Mouse (Mus musculus) thymus, postnatal 4 days (tissue): Measurements from ENCODE around the gene Nostrin.

ENCODE experiments used
- DNase-seq: peaks from one replicate; pipeline ENCODE4 v3.0.0; 2021

The Nostrin gene

DNA sequence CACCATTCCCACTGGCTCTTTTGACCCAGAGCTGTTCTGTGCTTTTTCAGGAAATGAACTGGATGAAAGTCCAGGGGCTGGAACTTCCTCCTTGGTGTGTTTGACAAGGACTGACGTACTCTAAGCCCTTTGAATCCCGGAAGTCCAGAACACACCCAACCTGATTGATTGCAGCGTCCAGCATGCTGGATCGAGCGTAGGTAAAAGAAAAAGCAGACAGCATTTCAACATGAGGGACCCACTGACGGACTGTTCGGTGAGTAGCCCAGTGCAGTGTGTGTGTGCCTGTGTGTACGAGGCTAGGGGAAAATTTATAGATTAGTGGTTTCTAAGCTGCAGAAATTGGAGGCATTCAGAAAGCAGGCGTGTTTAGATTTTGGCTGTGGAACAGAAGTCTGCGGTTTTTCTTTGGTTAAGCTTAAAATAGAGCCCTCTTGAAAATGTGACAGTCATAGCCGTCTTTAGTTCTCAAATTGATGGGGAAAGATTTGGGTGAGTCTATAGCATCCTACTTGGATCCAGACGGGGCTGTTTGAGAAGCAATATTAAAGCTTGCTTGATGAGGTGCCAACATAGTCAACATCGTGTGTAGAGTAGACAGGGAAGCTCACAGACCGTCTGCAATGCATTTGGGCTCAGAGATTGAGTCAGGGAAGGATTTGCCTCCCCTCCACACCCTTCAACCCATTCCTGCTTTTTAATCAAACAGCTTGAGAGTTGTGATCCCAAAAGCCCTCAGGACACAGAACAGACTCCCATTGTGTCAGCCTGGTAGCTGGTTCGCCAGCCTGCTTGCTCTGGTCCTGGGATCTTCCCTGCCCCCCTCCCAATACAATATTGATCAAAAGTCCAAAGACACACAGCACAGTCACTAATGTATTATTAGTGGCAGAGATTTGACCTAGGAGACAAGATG, at the start of gene Nostrin:
Gene Nostrin (plus strand): TSS at position 140 of the 916 bp plus-strand sequence.
- DNase-seq, result no peak

- DNase-seq, result no peak
Observed at GRCm38 (mm10) chr2:69086505-69087260, 48.9 kb upstream of the Nostrin start.

GRCm38 (mm10) chr2:69095836-69096235, 39.8 kb upstream of the Nostrin start:
- no peak for DNase-seq

DNA sequence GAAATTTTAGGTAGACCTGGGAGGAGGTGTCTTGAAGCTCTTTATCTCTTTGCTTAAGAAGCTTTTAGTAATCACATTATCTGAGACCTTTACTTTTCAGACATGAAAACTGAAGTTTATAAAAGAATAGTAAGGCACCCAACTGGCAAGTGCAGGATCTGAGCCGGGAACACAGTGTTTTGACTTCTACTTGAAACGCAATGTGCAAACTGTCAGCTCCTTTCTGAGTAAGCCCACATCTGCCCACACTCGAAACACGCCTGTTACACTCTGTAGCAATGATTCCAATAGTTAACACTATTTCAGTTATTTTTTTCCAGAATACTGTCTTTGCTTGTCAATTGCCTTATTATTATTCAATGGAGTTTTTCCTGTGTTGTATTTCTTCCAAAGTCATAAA, 38.8 kb upstream of the Nostrin start:
- no peak for DNase-seq

GRCm38 (mm10) chr2:69097526-69097925, 38.1 kb upstream of the Nostrin start:
- DNase-seq, result no peak

GRCm38 (mm10) chr2:69098701-69099100, 36.9 kb upstream of the Nostrin start:
- no peak for DNase-seq

GRCm38 (mm10) chr2:69099147-69099546, 36.5 kb upstream of the Nostrin start:
- DNase-seq, result no peak

- DNase-seq, result peak; percentile 43
Observed at GRCm38 (mm10) chr2:69100706-69101105, 34.9 kb upstream of the Nostrin start.

GRCm38 (mm10) chr2:69103526-69103925, 32.1 kb upstream of the Nostrin start:
- DNase-seq, result no peak

- no peak for DNase-seq
Observed at GRCm38 (mm10) chr2:69104511-69105145, 31.0 kb upstream of the Nostrin start.

DNA sequence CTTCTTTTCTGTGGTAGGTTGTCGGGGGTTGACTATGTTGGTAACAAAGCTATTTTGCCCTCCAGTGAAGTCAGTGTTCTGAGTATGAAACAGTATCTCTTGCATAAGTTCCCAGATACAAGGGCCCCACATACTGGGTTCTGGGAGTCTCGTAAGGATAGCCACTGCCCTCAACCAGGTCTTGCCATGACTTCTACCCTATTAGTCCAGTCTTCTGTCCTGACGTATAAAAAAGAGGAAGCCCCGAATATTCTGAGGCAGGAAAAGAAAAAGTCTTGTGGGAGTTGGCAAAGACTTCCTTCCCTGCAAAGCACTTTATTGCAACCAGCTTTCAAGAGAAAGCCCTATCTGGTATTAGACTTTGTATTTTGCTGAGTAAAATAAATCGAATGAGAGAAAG, 26.4 kb upstream of the Nostrin start:
- DNase-seq, result no peak

DNA sequence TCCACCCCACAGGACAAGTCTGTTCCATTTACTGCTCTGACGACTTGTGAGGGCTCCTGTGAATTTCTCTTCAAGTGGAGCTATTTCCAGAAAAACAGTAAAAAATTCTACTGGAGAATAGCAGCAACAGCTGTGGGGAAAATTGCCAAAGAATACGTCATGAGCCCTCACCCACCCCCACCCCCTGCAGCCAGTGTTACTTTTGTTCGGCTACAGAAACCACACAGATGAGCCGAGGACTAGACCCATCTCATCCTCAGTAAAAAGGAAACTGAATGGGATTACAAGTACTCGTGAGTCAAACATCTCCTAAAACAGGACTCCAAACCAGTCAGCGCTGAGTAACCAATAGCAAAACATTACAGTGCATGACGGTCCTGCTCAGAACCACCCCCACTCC, 25.9 kb upstream of the Nostrin start:
- no peak for DNase-seq

GRCm38 (mm10) chr2:69112609-69113008, 23.0 kb upstream of the Nostrin start:
- peak; percentile 23 for DNase-seq

DNA sequence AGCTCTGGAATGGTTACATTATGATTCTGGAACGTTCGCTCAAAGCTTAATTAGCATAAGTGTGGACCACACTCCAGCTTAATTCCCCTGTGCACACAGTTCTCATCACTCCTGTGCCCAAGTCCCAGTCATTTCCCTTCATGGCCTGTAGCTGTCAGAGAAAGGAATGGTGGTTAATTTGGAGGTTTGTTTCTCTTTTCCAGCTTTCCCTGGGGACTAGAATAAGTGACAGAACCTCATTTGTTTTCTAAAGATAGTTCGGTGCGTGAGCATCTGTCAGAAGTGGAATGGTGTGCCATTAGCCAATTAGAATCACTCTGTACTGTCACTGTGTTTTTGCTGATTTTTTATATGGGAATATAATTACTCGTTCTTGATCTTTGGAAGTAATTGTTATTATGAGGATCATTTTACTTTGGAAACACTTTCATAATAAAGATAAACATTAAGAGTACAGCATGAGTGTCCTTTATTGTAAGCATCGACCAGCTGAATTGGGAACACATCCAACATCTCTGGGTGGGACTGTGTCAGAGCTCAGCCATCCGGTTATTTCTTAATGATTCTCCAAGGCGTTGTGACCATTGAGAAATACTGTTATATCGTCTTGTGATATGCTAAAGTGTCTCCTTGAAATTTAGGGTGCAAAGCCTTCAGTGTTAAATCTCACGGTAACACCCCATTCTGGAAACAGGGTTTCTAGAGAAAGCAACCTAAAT, 21.6 kb upstream of the Nostrin start:
- no peak for DNase-seq

DNA sequence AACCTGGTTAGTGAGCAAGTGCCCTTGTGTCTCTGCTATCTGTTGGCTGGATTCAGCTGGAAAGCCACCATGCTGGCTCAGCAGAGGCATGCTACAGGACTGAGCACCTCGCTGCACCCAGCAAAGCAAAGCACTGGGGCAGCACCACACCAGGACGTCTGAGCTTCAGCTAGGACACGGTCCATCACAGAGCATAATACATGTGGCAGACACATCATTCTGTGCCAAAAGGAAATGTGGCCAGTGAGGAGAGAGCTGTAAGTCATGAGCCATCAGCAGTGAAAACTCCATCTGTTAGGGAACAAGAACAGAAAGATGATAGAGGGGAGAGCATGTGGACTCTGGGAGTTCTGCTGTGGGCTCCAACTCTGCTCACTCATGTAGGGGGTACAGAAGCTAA, 19.7 kb upstream of the Nostrin start:
- no peak for DNase-seq

DNA sequence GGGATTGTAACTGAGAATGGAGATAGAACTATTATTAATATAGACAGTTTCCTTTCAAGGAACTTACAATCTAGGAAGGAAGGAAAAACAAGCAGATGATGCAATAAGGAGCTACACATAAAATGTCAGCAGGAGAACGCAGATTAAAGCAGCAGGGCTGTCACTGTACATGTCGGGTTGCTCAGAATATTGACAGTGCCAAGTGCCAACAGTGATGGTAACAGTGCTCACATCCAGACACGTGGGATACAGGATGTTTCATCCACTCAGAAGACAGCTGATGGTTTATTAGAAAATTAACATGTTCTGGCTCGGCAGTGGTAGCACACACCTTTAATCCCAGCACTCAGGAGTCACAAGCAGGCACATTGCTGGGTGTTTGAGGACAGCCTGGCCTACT, 18.8 kb upstream of the Nostrin start:
- no peak for DNase-seq

DNA sequence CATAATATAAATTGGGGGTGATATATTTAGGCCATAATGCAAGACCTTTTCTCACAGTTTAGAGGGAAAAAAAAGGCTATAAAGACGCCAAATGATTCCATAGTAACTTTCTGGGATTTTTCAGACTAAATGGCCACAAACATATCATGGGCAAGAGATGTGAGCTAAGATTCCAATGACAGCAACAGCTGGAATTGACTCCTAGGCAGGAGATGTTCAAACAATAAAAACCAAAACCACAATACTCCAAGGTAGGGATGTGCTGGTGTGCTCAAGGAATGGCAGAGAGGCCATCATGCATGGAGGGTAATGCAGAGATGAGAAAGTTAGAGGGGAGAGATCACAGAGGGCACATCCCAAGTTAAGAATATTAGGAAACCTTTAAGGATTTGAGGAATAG, 16.6 kb upstream of the Nostrin start:
- no peak for DNase-seq

DNA sequence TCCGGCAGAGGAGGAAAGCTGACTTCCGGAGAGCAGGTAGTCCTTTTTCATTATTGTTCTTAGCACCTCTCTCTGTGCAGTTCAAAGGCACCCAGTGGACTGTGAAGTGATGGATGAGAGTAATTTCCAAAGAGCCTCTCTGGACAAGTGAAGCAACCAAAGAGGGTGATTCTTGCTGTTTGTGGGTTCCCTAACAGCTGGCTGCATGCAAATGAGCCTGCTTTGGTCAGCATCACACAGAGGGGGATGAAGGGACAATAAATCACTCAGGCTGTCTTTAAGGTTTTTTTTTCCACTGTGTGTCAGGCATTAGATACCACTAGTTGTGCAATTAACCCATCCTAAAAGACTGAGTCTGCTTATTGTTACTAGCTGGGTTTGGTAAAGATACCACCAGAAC, 15.9 kb upstream of the Nostrin start:
- no peak for DNase-seq

DNA sequence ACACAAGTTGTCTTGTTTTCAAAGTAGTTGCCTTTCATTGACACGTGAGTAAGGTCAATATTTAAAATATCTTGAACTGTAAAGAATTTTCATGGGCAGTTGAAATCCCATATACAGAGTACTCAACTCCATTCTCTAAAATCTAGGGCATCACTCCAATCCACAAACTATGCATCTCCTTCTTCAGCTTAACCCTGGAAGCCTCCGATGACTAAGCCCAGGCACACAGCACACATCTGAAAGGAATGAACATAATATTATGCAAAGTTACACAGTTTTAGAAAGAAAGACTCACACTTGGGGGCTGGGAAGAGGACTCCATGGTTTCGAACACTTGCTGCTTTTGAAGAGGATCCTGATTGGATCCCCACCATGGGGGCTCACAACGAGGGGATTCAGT, 13.9 kb upstream of the Nostrin start:
- DNase-seq, result no peak

DNA sequence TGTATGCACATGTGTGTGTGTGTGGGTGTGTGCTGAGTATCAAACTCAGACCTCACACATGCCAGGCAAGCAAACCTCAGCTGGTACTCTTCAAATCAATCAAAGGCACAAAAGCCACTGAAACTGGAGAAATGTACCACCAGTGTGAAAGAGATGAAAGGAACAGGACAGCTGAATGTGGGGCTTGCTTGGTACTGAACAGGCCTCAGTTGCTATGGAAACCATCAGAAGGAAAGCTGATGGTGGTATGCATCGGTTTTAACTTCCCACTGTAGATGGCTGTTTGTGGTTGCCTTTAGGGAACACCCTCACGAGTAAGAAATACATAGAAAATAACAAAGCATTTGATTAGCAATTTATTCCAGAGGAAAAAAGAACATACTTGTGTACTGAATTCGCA, 10.2 kb upstream of the Nostrin start:
- no peak for DNase-seq

DNA sequence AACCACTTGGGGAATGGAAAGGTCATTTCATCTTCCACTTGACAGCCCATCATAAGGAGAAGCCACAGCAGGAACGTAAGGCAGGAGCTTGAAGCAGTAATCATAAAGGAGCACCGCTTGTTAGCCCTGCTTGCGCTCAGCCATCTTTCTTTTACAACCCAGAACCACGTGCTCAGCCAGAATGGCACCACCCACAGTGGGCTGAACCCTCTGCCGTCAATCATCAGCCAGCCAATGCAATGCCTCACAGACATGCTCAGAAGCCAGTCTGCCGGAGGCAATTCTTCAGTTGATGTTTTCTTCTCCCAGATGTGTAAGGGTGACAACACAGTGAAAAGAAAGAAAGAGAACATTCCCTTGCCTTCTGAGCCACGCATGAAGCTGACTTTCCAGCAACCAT, 7.3 kb upstream of the Nostrin start:
- DNase-seq, result no peak

DNA sequence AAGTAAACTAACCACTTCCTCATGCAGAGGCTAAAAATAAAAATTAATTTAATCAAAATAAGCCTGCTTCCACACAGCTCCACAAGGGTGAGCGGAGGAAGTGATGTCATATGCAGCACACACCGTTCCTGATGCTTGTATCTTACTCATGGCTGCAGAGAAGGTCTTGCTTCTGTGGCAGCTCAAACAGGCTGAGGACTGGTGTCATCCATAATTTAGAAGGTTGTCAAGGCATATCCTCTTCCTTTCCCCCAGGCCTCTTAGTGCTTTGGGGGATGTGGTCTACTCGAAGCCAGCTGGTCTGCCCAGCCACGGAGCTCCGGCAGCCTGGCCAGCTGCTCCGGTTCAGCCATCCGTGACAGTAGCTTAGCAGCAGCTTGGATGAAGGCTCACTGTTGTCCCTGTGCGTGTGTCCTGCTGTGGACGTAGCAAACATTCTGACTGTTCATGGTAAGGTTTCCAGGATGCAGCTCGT, 6.6 kb upstream of the Nostrin start:
- no peak for DNase-seq
